Mouse (Mus musculus) olfactory bulb, adult 2 months (tissue): ENCODE results near the gene Dram1. TPM values are rescaled to one million over a fixed set of nuclear protein-coding genes. Genes with fewer than 3 reads are reported as not detected.
A peak's percentile ranks its signal among the peaks of the same experiment; 100 is the strongest.
"Not testable (repeated sequence)": the region's sequence is repeated elsewhere in the genome, so short reads cannot be mapped to it uniquely, and the experiment has no call there.

Source experiments
- H3K27ac ChIP-seq: fragments of 200-500 bp; 2 replicates; pipeline ENCODE4 v1.5.1; 2012; ENCODE audit warnings: low read depth, low read length; ENCODE audit not compliant: insufficient read depth
- H3K4me1 ChIP-seq: fragments of 200-500 bp; 2 replicates; pipeline ENCODE4 v1.6.1; 2012; ENCODE audit warnings: low read length; ENCODE audit not compliant: control insufficient read depth, insufficient read depth
- H3K4me3 ChIP-seq: fragments of 200-500 bp; 2 replicates; pipeline ENCODE4 v1.5.1; 2012; ENCODE audit warnings: mild to moderate bottlenecking, low read depth, low read length, moderate library complexity; ENCODE audit not compliant: insufficient read depth
- CTCF ChIP-seq: fragments of 200-500 bp; IDR thresholded peaks from 2 replicates; pipeline ENCODE4 v1.5.1; 2012; ENCODE audit warnings: low read depth, mild to moderate bottlenecking, low read length, moderate library complexity; ENCODE audit not compliant: insufficient read depth
- POLR2A ChIP-seq: fragments of 200-500 bp; IDR thresholded peaks from 2 replicates; pipeline ENCODE4 v1.6.1; 2012; ENCODE audit warnings: mild to moderate bottlenecking, low read depth, low read length, moderate library complexity; ENCODE audit not compliant: insufficient read depth
- WGBS: fragments of 180-500 bp; shearing (Covaris S2); methylation state at CpG from one replicate; pipeline ENCODE4 v1.1.7; 2018; 5-methylcytosine and 5-hydroxymethylcytosine counted together
- polyA plus RNA-seq: library from polyadenylated mRNA; stranded (reverse); fragments of >200 nt; gene quantifications from 2 replicates; pipeline ENCODE4 v1.2.4, GENCODE M21; 2012; ENCODE audit warnings: low replicate concordance; ENCODE audit not compliant: missing spikeins, insufficient read depth, insufficient read length

Dram1 gene
- polyA plus RNA-seq, 1 experiment, result not detected

- WGBS, result 2% methylated on average over 11 of the region's 11 CpGs
- no peak overlapping the region for H3K27ac ChIP-seq
- peak overlapping the region; percentile 73 for H3K4me3 ChIP-seq
- TF ChIP-seq CTCF (no peak), POLR2A (no peak)
- peaks cover 8% of the 10 kb centered on the region for H3K4me1 ChIP-seq
Observed at GRCm38 (mm10) chr10:88380002-88380401, 1.1 kb upstream of the Dram1 start.

GRCm38 (mm10) chr10:88377666-88378065, 1.2 kb downstream of the Dram1 start:
- TF ChIP-seq POLR2A, result no peak
- no peak for TF ChIP-seq CTCF
- Histone ChIP-seq H3K4me3 (no peak overlapping the region), H3K4me1 (peaks cover 4% of the 10 kb centered on the region), H3K27ac (no peak overlapping the region)
- 79% methylated on average over 4 of the region's 4 CpGs for WGBS

GRCm38 (mm10) chr10:88376770-88377169, 2.1 kb downstream of the Dram1 start:
- 0 out of 2 replicates have a peak, but pooled peaks have one; percentile 10 for TF ChIP-seq CTCF
- no peak for TF ChIP-seq POLR2A
- under 1% methylated on average over 11 of the region's 11 CpGs for WGBS
- no peak overlapping the region for H3K27ac ChIP-seq
- peak overlapping the region; percentile 8; the same call in 1 of the 2 replicates for H3K4me3 ChIP-seq
- peaks cover 4% of the 10 kb centered on the region; the same call in 1 of the 2 replicates for H3K4me1 ChIP-seq

GRCm38 (mm10) chr10:88374984-88375383, 3.9 kb downstream of the Dram1 start:
- Histone ChIP-seq H3K27ac (no peak overlapping the region), H3K4me1 (peaks cover 2% of the 10 kb centered on the region; the same call in 1 of the 2 replicates), H3K4me3 (no peak overlapping the region)
- 39% methylated on average over 10 of the region's 10 CpGs for WGBS
- TF ChIP-seq POLR2A, result no peak
- no peak for TF ChIP-seq CTCF

GRCm38 (mm10) chr10:88372945-88373344, 5.9 kb downstream of the Dram1 start:
- 88% methylated on average over 2 of the region's 2 CpGs for WGBS
- not testable (repeated sequence) for H3K4me3 ChIP-seq, H3K4me1 ChIP-seq, H3K27ac ChIP-seq

- no peak overlapping the region for H3K27ac ChIP-seq
- H3K4me1 ChIP-seq, result no peaks in the 10 kb centered on the region; the same call in 1 of the 2 replicates
- 94% methylated on average over 4 of the region's 4 CpGs for WGBS
- no peak for TF ChIP-seq CTCF
- TF ChIP-seq POLR2A, result no peak
- no peak overlapping the region for H3K4me3 ChIP-seq
Observed at GRCm38 (mm10) chr10:88372436-88372835, 6.4 kb downstream of the Dram1 start.

GRCm38 (mm10) chr10:88371793-88372192, 7.1 kb downstream of the Dram1 start:
- H3K4me1 ChIP-seq, result no peaks in the 10 kb centered on the region; the same call in 1 of the 2 replicates
- TF ChIP-seq POLR2A, result no peak
- TF ChIP-seq CTCF, result no peak
- no peak overlapping the region for H3K4me3 ChIP-seq
- H3K27ac ChIP-seq, result no peak overlapping the region
- WGBS, result 1% methylated on average over 2 of the region's 2 CpGs

GRCm38 (mm10) chr10:88369233-88369632, 9.6 kb downstream of the Dram1 start:
- H3K27ac ChIP-seq, result no peak overlapping the region
- H3K4me3 ChIP-seq, result no peak overlapping the region
- no peaks in the 10 kb centered on the region for H3K4me1 ChIP-seq
- TF ChIP-seq CTCF (no peak), POLR2A (no peak)
- 66% methylated on average over 4 of the region's 4 CpGs for WGBS

- 83% methylated on average over 3 of the region's 3 CpGs for WGBS
- no peak overlapping the region for H3K27ac ChIP-seq
- TF ChIP-seq POLR2A, result no peak
- TF ChIP-seq CTCF, result no peak
Observed at GRCm38 (mm10) chr10:88364221-88364620, 14.7 kb downstream of the Dram1 start.

GRCm38 (mm10) chr10:88362218-88362617, 16.7 kb downstream of the Dram1 start:
- Histone ChIP-seq H3K27ac (no peak overlapping the region), H3K4me1 (no peaks in the 10 kb centered on the region), H3K4me3 (no peak overlapping the region)
- WGBS, result 60% methylated on average over 1 of the region's 1 CpGs
- TF ChIP-seq POLR2A (no peak), CTCF (no peak)

More at GRCm38 (mm10) chr10:88364221-88364620, 14.7 kb downstream of the Dram1 start:
- Histone ChIP-seq H3K4me3 (no peak overlapping the region), H3K4me1 (no peaks in the 10 kb centered on the region)
